Mouse (Mus musculus) ES-E14 (cell line): ENCODE measurements at regions not wholly inside any gene's neighbourhood (a gene's known extent, or its start where the extent isn't known, plus 50 kb on each side); places are given as distances from the start of the nearest gene placed in this dataset.

Experiments
- DNase-seq: peaks from one replicate; pipeline ENCODE4 v3.0.0-alpha.2; 2013; ENCODE audit warnings: low read depth, low spot score
- H3K27ac ChIP-seq: 2 replicates; pipeline ENCODE4 v1.5.1; 2012; ENCODE audit warnings: low read depth, mild to moderate bottlenecking, low read length, moderate library complexity, mixed read lengths; ENCODE audit not compliant: poor library complexity, insufficient read depth, severe bottlenecking
- H3K36me3 ChIP-seq: 2 replicates; pipeline ENCODE4 v1.6.1; 2012; ENCODE audit warnings: mild to moderate bottlenecking, low read length, moderate library complexity, mixed read lengths; ENCODE audit not compliant: control insufficient read depth, poor library complexity, insufficient read depth, severe bottlenecking
- H3K4me1 ChIP-seq, 2 experiments: fragments of 150-350 bp in 1 of 2; sonication (generic) in 1 of 2; 2 replicates each; pipeline ENCODE4 v1.6.1; 2012; ENCODE audit warnings: low read length in 2 of 2, mild to moderate bottlenecking in 1 of 2, mixed read lengths in 1 of 2; ENCODE audit not compliant: control insufficient read depth in 2 of 2, insufficient read depth in 2 of 2, poor library complexity in 1 of 2
- H3K4me3 ChIP-seq, 2 experiments: fragments of 150-350 bp in 1 of 2; sonication (generic) in 1 of 2; 2 replicates each; pipeline ENCODE4 v1.5.1; 2012; ENCODE audit warnings: low read length in 2 of 2, low read depth in 1 of 2, mild to moderate bottlenecking in 1 of 2, mixed read lengths in 1 of 2; ENCODE audit not compliant: insufficient read depth in 1 of 2, poor library complexity in 1 of 2, severe bottlenecking in 1 of 2
- H3K9ac ChIP-seq: 2 replicates; pipeline ENCODE4 v1.6.1; 2012; ENCODE audit warnings: low read depth, mild to moderate bottlenecking, low read length, mixed read lengths; ENCODE audit not compliant: poor library complexity, insufficient read depth, severe bottlenecking
- H3K9me3 ChIP-seq: fragments of 150-350 bp; sonication (generic); 2 replicates; pipeline ENCODE4 v1.6.1; 2012; ENCODE audit warnings: low read depth, mild to moderate bottlenecking, low read length; ENCODE audit not compliant: control insufficient read depth, insufficient read depth
- CHD2 ChIP-seq: IDR thresholded peaks from 2 replicates; pipeline ENCODE4 v1.6.1; 2014; ENCODE audit warnings: mild to moderate bottlenecking, low read depth, low read length, inconsistent platforms
- HCFC1 ChIP-seq: IDR thresholded peaks from 2 replicates; pipeline ENCODE4 v1.6.1; 2012; ENCODE audit warnings: low read length, inconsistent platforms, borderline replicate concordance; ENCODE audit not compliant: insufficient read depth
- MAFK ChIP-seq: IDR thresholded peaks from 2 replicates; pipeline ENCODE4 v1.6.1; 2014; ENCODE audit warnings: mild to moderate bottlenecking, low read depth, low read length, inconsistent platforms; ENCODE audit not compliant: insufficient read depth
- ZC3H11A ChIP-seq: IDR thresholded peaks from 2 replicates; pipeline ENCODE4 v1.6.1; 2012; ENCODE audit warnings: low read depth, mild to moderate bottlenecking, inconsistent platforms, low read length, borderline replicate concordance
- ZNF384 ChIP-seq: IDR thresholded peaks from 2 replicates; pipeline ENCODE4 v1.6.1; 2012; ENCODE audit warnings: low read depth, low read length, inconsistent platforms
- in situ Hi-C, 2 experiments: fragments of 600-800 bp; cut with MboI; formaldehyde crosslinking; loops; one replicate each; pipeline ENCODE4 v1.15.1; 2025; ENCODE audit warnings: low sequenced_read_pairs in 2 of 2, inconsistent platforms in 1 of 2; ENCODE audit not compliant: unreplicated experiment in 2 of 2

GRCm38 (mm10) chr3:7785096-7785495, 1164.9 kb upstream of the 1700008P02Rik start:
- H3K27ac ChIP-seq, result no peak overlapping the region
- DNase-seq, result no peak
- H3K4me1 ChIP-seq, result no peaks in the 10 kb centered on the region
- no peak for TF ChIP-seq ZC3H11A
- TF ChIP-seq MAFK, result no peak
- TF ChIP-seq CHD2, result no peak
- no peak for TF ChIP-seq HCFC1
- TF ChIP-seq ZNF384, result no peak
- in situ Hi-C loops, result no loop called here
- H3K9me3 ChIP-seq, result no peaks in the 10 kb centered on the region
- H3K9ac ChIP-seq, result no peak overlapping the region
- H3K4me3 ChIP-seq, result no peak overlapping the region
- no peaks in the 10 kb centered on the region for H3K36me3 ChIP-seq

DNA sequence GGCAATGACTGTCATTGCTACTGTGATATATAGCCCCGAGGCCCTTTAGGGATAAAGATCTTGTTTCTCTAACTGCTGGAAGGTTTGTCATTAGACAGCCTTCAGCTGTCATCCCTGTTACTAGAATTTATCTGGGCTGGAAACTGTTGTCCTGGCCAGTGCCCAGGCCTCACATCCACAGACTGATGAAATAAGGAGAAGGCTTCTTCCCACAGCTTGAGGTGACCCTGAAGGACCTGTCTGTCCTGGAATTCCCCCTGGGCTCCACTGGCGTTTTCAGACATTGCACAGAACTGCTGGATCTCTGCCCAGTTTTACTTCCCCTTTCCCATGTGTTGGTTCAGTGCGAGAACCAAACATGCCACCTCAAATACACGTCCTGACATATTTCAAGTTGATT, 1135.2 kb upstream of the 1700008P02Rik start:
- H3K9ac ChIP-seq, result no peak overlapping the region
- TF ChIP-seq MAFK (no peak), ZNF384 (no peak), ZC3H11A (no peak), CHD2 (no peak), HCFC1 (no peak)
- no peaks in the 10 kb centered on the region for H3K9me3 ChIP-seq
- in situ Hi-C loops, result no loop called here
- H3K4me1 ChIP-seq, result no peaks in the 10 kb centered on the region
- no peaks in the 10 kb centered on the region for H3K36me3 ChIP-seq
- no peak overlapping the region for H3K4me3 ChIP-seq
- DNase-seq, result no peak
- no peak overlapping the region for H3K27ac ChIP-seq

GRCm38 (mm10) chr3:7713741-7714140, 1093.5 kb upstream of the 1700008P02Rik start:
- no peak overlapping the region for H3K27ac ChIP-seq
- in situ Hi-C loops, result loop anchor here (10.0 to 25.0 kb wide), 2 partner anchors 176 to 179 kb away; no protein-coding TSS in a partner anchor

DNA sequence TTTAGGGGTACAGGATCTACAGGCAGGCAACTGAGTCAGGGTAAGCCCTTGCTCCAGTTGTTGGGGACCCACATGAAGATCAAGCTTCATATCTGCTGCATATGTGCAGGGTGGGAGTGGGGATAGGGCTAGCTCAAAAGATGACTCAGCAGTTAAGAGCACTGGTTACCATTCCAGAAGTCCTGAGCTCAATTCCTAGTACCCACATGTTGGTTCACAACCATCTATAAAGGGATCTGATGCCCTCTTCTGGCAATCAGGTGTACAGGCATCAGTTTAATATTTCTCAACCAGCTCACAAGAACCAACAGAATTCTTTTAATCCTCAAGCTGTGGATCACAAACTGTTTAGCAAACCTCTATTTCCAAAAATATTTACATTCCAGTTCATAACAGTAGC, 1092.9 kb upstream of the 1700008P02Rik start:
- DNase-seq, result no peak
- TF ChIP-seq ZC3H11A, result peak; percentile 92
- no peak for TF ChIP-seq HCFC1
- TF ChIP-seq ZNF384, result no peak
- no peak for TF ChIP-seq CHD2
- TF ChIP-seq MAFK, result peak; percentile 72
- no peak overlapping the region for H3K9ac ChIP-seq
- no peaks in the 10 kb centered on the region for H3K9me3 ChIP-seq
- no peaks in the 10 kb centered on the region for H3K4me1 ChIP-seq
- in situ Hi-C loops, result loop anchor here (10.0 to 25.0 kb wide), 2 partner anchors 176 to 178 kb away; no protein-coding TSS in a partner anchor
- H3K27ac ChIP-seq, result peak overlapping the region; percentile 56; the same call in 1 of the 2 replicates
- H3K4me3 ChIP-seq, result no peak overlapping the region
- H3K36me3 ChIP-seq, result no peaks in the 10 kb centered on the region

More at GRCm38 (mm10) chr3:7713741-7714140, 1093.5 kb upstream of the 1700008P02Rik start:
- Histone ChIP-seq H3K9me3 (no peaks in the 10 kb centered on the region), H3K4me1 (no peaks in the 10 kb centered on the region), H3K36me3 (no peaks in the 10 kb centered on the region), H3K9ac (no peak overlapping the region), H3K4me3 (no peak overlapping the region)
- TF ChIP-seq CHD2 (no peak), MAFK (peak; percentile 87)
- DNase-seq, result no peak

DNA sequence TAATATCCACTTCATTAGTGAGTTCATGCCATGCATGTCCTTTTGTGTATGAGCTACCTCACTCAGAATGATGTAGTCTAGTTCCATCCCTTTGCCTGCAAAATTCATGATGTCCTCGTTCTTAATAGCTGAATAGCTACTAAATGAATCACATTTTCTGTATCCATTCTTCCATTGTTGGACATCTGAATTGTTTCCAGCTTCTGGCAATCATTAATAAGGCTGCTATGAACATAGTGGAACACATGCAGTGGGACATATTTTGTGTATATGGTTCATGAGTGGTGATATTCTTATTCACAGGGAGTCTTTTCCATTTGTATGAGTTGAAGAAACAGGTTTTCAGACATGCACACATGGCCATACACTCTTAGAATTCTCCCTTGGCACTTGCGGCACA, 1092.2 kb upstream of the 1700008P02Rik start:
- no peaks in the 10 kb centered on the region for H3K36me3 ChIP-seq
- no peaks in the 10 kb centered on the region for H3K4me1 ChIP-seq
- H3K4me3 ChIP-seq, result no peak overlapping the region
- no peaks in the 10 kb centered on the region for H3K9me3 ChIP-seq
- in situ Hi-C loops, result loop anchor here (10.0 to 25.0 kb wide), 2 partner anchors 175 to 178 kb away; no protein-coding TSS in a partner anchor
- no peak for DNase-seq
- H3K27ac ChIP-seq, result no peak overlapping the region
- H3K9ac ChIP-seq, result no peak overlapping the region
- no peak for TF ChIP-seq MAFK
- TF ChIP-seq ZC3H11A, result no peak
- TF ChIP-seq CHD2, result no peak
- no peak for TF ChIP-seq HCFC1
